Mouse (Mus musculus): Measurements from ENCODE around the gene Ncoa1.
A peak's percentile ranks its signal among the peaks of the same experiment; 100 is the strongest.
"Not testable (repeated sequence)": the region's sequence is repeated elsewhere in the genome, so short reads cannot be mapped to it uniquely, and the experiment has no call there.

The Ncoa1 gene

GRCm38 (mm10) chr12:4392074-4392473, 84.9 kb downstream of the Ncoa1 start:
- DNase-seq, result no peak

GRCm38 (mm10) chr12:4391256-4391655, 85.7 kb downstream of the Ncoa1 start:
- no peak for DNase-seq

GRCm38 (mm10) chr12:4390721-4391120, 86.3 kb downstream of the Ncoa1 start:
- DNase-seq, result no peak

GRCm38 (mm10) chr12:4386077-4386719, 90.8 kb downstream of the Ncoa1 start:
- peak; percentile 37 to 52 for DNase-seq

- DNase-seq, result no peak
Observed at GRCm38 (mm10) chr12:4383061-4383460, 93.9 kb downstream of the Ncoa1 start.

- no peak for DNase-seq
Observed at GRCm38 (mm10) chr12:4379298-4379957, 97.6 kb downstream of the Ncoa1 start.

- no peak for DNase-seq
Observed at GRCm38 (mm10) chr12:4376475-4376874, 100.5 kb downstream of the Ncoa1 start.

- no peak for DNase-seq
Observed at GRCm38 (mm10) chr12:4374816-4375493, 102.0 kb downstream of the Ncoa1 start.

- no peak for DNase-seq
Observed at GRCm38 (mm10) chr12:4371406-4371805, 105.6 kb downstream of the Ncoa1 start.

- no peak for DNase-seq
Observed at GRCm38 (mm10) chr12:4365951-4366350, 111.0 kb downstream of the Ncoa1 start.

- DNase-seq, result no peak
Observed at GRCm38 (mm10) chr12:4359475-4359874, 117.5 kb downstream of the Ncoa1 start.

- DNase-seq, result not testable (repeated sequence)
Observed at GRCm38 (mm10) chr12:4358653-4359052, 118.3 kb downstream of the Ncoa1 start.

- no peak for DNase-seq
Observed at GRCm38 (mm10) chr12:4358100-4358499, 118.9 kb downstream of the Ncoa1 start.

- DNase-seq, result no peak
Observed at GRCm38 (mm10) chr12:4356834-4357445, 120.0 kb downstream of the Ncoa1 start.

- DNase-seq, result no peak
Observed at GRCm38 (mm10) chr12:4355019-4355730, 121.8 kb downstream of the Ncoa1 start.

- DNase-seq, result no peak
Observed at GRCm38 (mm10) chr12:4343216-4343615, 133.8 kb downstream of the Ncoa1 start.

- DNase-seq, result no peak
Observed at GRCm38 (mm10) chr12:4342087-4342486, 134.9 kb downstream of the Ncoa1 start.

GRCm38 (mm10) chr12:4340325-4340924, 136.6 kb downstream of the Ncoa1 start:
- DNase-seq, result no peak

- no peak for DNase-seq
Observed at GRCm38 (mm10) chr12:4323604-4324003, 153.4 kb downstream of the Ncoa1 start.

- no peak for DNase-seq
Observed at GRCm38 (mm10) chr12:4322227-4322626, 154.8 kb downstream of the Ncoa1 start.

- no peak for DNase-seq
Observed at GRCm38 (mm10) chr12:4313824-4314223, 163.2 kb downstream of the Ncoa1 start.

GRCm38 (mm10) chr12:4306712-4307313, 170.2 kb downstream of the Ncoa1 start:
- DNase-seq, result no peak
